Mouse (Mus musculus) embryo, embryonic 11.5 days (tissue): ENCODE data around the gene Olfml2b.

Source experiments
- DNase-seq: peaks from one replicate; pipeline ENCODE4 v3.0.0-alpha.2; 2012; ENCODE audit warnings: low read depth, low spot score

Olfml2b gene

GRCm38 (mm10) chr1:170695326-170695725 is 51.0 kb downstream of the Olfml2b start:
- no peak for DNase-seq

GRCm38 (mm10) chr1:170696996-170697395 is 52.7 kb downstream of the Olfml2b start:
- DNase-seq = no peak

GRCm38 (mm10) chr1:170697771-170698356 is 53.5 kb downstream of the Olfml2b start:
- no peak for DNase-seq

- DNase-seq = no peak
Measured at GRCm38 (mm10) chr1:170698771-170699170, 54.4 kb downstream of the Olfml2b start.

GRCm38 (mm10) chr1:170699553-170699952 is 55.2 kb downstream of the Olfml2b start:
- no peak for DNase-seq

- DNase-seq = no peak
Measured at GRCm38 (mm10) chr1:170700496-170701027, 56.2 kb downstream of the Olfml2b start.

GRCm38 (mm10) chr1:170701178-170701577 is 56.8 kb downstream of the Olfml2b start:
- DNase-seq = no peak

- DNase-seq = no peak
Measured at GRCm38 (mm10) chr1:170701582-170701981, 57.2 kb downstream of the Olfml2b start.

- no peak for DNase-seq
Measured at GRCm38 (mm10) chr1:170702263-170702662, 57.9 kb downstream of the Olfml2b start.

- DNase-seq = no peak
Measured at GRCm38 (mm10) chr1:170702958-170703357, 58.6 kb downstream of the Olfml2b start.

- no peak for DNase-seq
Measured at GRCm38 (mm10) chr1:170704103-170704502, 59.8 kb downstream of the Olfml2b start.

- no peak for DNase-seq
Measured at GRCm38 (mm10) chr1:170704911-170705594, 60.7 kb downstream of the Olfml2b start.

GRCm38 (mm10) chr1:170706046-170706445 is 61.7 kb downstream of the Olfml2b start:
- no peak for DNase-seq

GRCm38 (mm10) chr1:170709034-170709433 is 64.7 kb downstream of the Olfml2b start:
- DNase-seq = no peak

GRCm38 (mm10) chr1:170709481-170709880 is 65.1 kb downstream of the Olfml2b start:
- DNase-seq = no peak

GRCm38 (mm10) chr1:170709969-170710368 is 65.6 kb downstream of the Olfml2b start:
- no peak for DNase-seq

GRCm38 (mm10) chr1:170711731-170712130 is 67.4 kb downstream of the Olfml2b start:
- no peak for DNase-seq

GRCm38 (mm10) chr1:170717241-170717828 is 73.0 kb downstream of the Olfml2b start:
- no peak for DNase-seq

- no peak for DNase-seq
Measured at GRCm38 (mm10) chr1:170718133-170718810, 73.9 kb downstream of the Olfml2b start.

- no peak for DNase-seq
Measured at GRCm38 (mm10) chr1:170721560-170721959, 77.2 kb downstream of the Olfml2b start.

GRCm38 (mm10) chr1:170728524-170728923 is 84.2 kb downstream of the Olfml2b start:
- no peak for DNase-seq

GRCm38 (mm10) chr1:170729267-170729962 is 85.1 kb downstream of the Olfml2b start:
- DNase-seq = no peak
